Mouse (Mus musculus) CD4-positive, CD25-positive, alpha-beta regulatory T cell, adult 2 months (primary cell): Measurements from ENCODE around the gene Orai1.

ENCODE experiments used
- DNase-seq: peaks from one replicate; pipeline ENCODE4 v3.0.0-alpha.2; 2012; ENCODE audit warnings: low read depth, low spot score

Orai1 gene

GRCm38 (mm10) chr5:122994910-122995309 lies 20.0 kb upstream of the Orai1 start:
- DNase-seq, result peak; percentile 60

- no peak for DNase-seq
Observed at GRCm38 (mm10) chr5:122997205-122998204, 17.4 kb upstream of the Orai1 start.

- no peak for DNase-seq
Observed at GRCm38 (mm10) chr5:123000901-123001300, 14.0 kb upstream of the Orai1 start.

- DNase-seq, result no peak
Observed at GRCm38 (mm10) chr5:123005716-123006592, 8.9 kb upstream of the Orai1 start.

- DNase-seq, result no peak
Observed at GRCm38 (mm10) chr5:123008877-123009493, 5.9 kb upstream of the Orai1 start.

GRCm38 (mm10) chr5:123009873-123010272 lies 5.0 kb upstream of the Orai1 start:
- no peak for DNase-seq

GRCm38 (mm10) chr5:123010806-123011205 lies 4.1 kb upstream of the Orai1 start:
- peak; percentile 61 for DNase-seq

GRCm38 (mm10) chr5:123011705-123012104 lies 3.2 kb upstream of the Orai1 start:
- no peak for DNase-seq

- peak; percentile 88 for DNase-seq
Observed at GRCm38 (mm10) chr5:123013599-123014315, 1.1 kb upstream of the Orai1 start.

- DNase-seq, result peak; percentile 79
Observed at GRCm38 (mm10) chr5:123015915-123016314, 1.0 kb downstream of the Orai1 start.

- peak; percentile 34 for DNase-seq
Observed at GRCm38 (mm10) chr5:123017504-123017903, 2.6 kb downstream of the Orai1 start.

- DNase-seq, result no peak
Observed at GRCm38 (mm10) chr5:123019336-123020016, 4.6 kb downstream of the Orai1 start.

GRCm38 (mm10) chr5:123020426-123020825 lies 5.6 kb downstream of the Orai1 start:
- DNase-seq, result no peak

GRCm38 (mm10) chr5:123021438-123021837 lies 6.6 kb downstream of the Orai1 start:
- DNase-seq, result peak; percentile 61

- no peak for DNase-seq
Observed at GRCm38 (mm10) chr5:123023049-123023448, 8.2 kb downstream of the Orai1 start.

GRCm38 (mm10) chr5:123024312-123024711 lies 9.4 kb downstream of the Orai1 start:
- DNase-seq, result no peak

- no peak for DNase-seq
Observed at GRCm38 (mm10) chr5:123024965-123025573, 10.2 kb downstream of the Orai1 start.

- no peak for DNase-seq
Observed at GRCm38 (mm10) chr5:123026414-123026813, 11.5 kb downstream of the Orai1 start.

GRCm38 (mm10) chr5:123027436-123027835 lies 12.6 kb downstream of the Orai1 start:
- no peak for DNase-seq

- DNase-seq, result no peak
Observed at GRCm38 (mm10) chr5:123029729-123030128, 14.9 kb downstream of the Orai1 start.
